Mouse (Mus musculus): ENCODE data around the gene Olfr1446. TPM values are rescaled to one million over a fixed set of nuclear protein-coding genes. Genes with fewer than 3 reads are reported as not detected.

Gene Olfr1446
- polyA plus RNA-seq (2015; fragmentation: Nextera tagmentation; extraction: Ambion mirVana): not detected in 2 replicates

GRCm38 (mm10) chr19:12893424-12893823 lies at the start of gene Olfr1446:
Gene Olfr1446, minus strand, starts transcription at chr19:12893524.

DNA sequence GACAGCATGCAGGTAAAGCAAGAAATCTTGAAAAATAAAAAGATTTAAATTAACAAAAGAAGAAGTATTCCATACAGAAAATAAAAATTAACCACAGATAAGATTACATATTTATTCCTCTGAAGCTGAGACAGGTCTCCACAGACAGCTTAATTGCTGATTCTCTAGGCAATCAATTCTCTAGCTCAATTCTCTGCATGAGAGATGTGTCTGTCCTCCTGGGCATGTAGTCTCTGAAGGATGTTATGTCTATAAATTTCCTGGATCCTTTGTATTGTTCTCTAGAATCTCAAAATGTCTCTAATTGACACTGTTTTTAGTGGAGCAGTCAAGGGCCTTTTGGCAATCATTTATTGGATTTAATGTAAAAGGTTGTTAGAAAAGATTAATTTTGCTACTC lies 37.2 kb upstream of the Olfr1446 start, which contains the start of gene Olfr1449:
TSS of gene Olfr1449 (plus strand) at position 301 of the 400 bp plus-strand sequence.

GRCm38 (mm10) chr19:12924319-12924718 lies 31.0 kb upstream of the Olfr1446 start, which contains the start of gene Olfr1448:
Gene Olfr1448, minus strand, starts transcription at chr19:12924419.

GRCm38 (mm10) chr19:12903643-12904042 lies 10.3 kb upstream of the Olfr1446 start, which contains the start of gene Olfr1447:
Gene Olfr1447, minus strand, starts transcription at chr19:12903743.

DNA sequence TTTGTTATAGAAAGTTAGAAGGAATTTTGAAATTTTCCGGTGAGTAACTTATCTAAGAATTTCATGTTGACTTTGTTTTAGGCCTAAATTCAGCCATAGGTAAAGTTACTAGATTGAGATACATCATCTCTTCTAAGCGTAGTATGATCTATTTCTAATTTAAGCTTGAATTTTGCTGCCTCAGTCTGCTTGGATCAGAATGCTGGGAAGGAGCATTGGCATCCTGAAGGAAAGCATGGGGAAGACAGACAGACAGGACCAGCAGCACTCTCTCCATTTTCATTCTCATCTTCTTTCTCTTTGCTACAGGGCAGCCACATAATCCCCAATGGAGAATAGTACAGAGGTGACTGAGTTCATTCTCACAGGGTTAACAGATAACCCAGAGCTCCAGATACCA lies 9.8 kb downstream of the Olfr1446 start, which contains the start of gene Olfr1445:
TSS of gene Olfr1445 (plus strand) at position 301 of the 400 bp plus-strand sequence.

DNA sequence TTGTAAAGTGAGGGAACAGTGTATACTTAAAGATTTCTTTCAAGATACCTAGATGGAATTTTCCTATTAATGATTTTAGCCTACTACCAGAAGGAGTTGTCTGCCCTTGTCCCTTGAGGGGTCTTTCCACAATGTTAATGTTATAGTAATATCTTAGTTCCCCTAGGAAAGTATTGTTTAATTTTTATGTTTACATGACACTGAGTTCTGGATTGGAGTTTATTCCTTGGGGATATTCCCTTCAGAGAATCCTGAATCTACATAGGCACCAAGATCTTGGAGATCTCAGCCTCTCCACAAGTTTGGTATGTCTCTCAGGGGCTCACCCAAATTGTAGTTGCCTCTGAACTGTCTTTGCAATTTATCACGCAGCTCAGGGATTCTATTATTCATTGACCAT lies 36.3 kb downstream of the Olfr1446 start, which contains the start of gene Olfr1444:
TSS of gene Olfr1444 (plus strand) at position 301 of the 400 bp plus-strand sequence.

GRCm38 (mm10) chr19:12846382-12846781 lies 46.9 kb downstream of the Olfr1446 start, which contains the start of gene Gm5244:
Gene Gm5244, plus strand, starts transcription at chr19:12846682.

Other genes starting within 250 kb of the Olfr1446 start
- gene Olfr1442, start 223.1 kb downstream of the Olfr1446 start, polyA plus RNA-seq (2015; fragmentation: Nextera tagmentation; extraction: Ambion mirVana): not detected in 2 replicates
- not detected in 2 replicates for gene Olfr1443, start 215.4 kb downstream of the Olfr1446 start, polyA plus RNA-seq (2015; fragmentation: Nextera tagmentation; extraction: Ambion mirVana)
- gene Keg1, start 197.7 kb downstream of the Olfr1446 start, polyA plus RNA-seq (2015; fragmentation: Nextera tagmentation; extraction: Ambion mirVana): not detected in 2 replicates
- 0.70 and 1.2 TPM in 2 replicates for gene Cntf, start 127.9 kb downstream of the Olfr1446 start, polyA plus RNA-seq (2015; fragmentation: Nextera tagmentation; extraction: Ambion mirVana)
- 8.7 and 10.9 TPM in 2 replicates for gene Zfp91, start 97.4 kb downstream of the Olfr1446 start, polyA plus RNA-seq (2015; fragmentation: Nextera tagmentation; extraction: Ambion mirVana)
- 1.9 and 4.2 TPM in 2 replicates for gene Lpxn, start 97.3 kb downstream of the Olfr1446 start, polyA plus RNA-seq (2015; fragmentation: Nextera tagmentation; extraction: Ambion mirVana)
- not detected in 2 replicates for gene Gm5244, start 46.8 kb downstream of the Olfr1446 start, polyA plus RNA-seq (2015; fragmentation: Nextera tagmentation; extraction: Ambion mirVana)
- gene Olfr1444, start 36.2 kb downstream of the Olfr1446 start, polyA plus RNA-seq (2015; fragmentation: Nextera tagmentation; extraction: Ambion mirVana): not detected in 2 replicates
- not detected in 2 replicates for gene Olfr1445, start 9.7 kb downstream of the Olfr1446 start, polyA plus RNA-seq (2015; fragmentation: Nextera tagmentation; extraction: Ambion mirVana)
- gene Olfr1447, start 10.2 kb upstream of the Olfr1446 start, polyA plus RNA-seq (2015; fragmentation: Nextera tagmentation; extraction: Ambion mirVana): not detected in 2 replicates
- gene Olfr1448, start 30.9 kb upstream of the Olfr1446 start, polyA plus RNA-seq (2015; fragmentation: Nextera tagmentation; extraction: Ambion mirVana): not detected in 2 replicates
- gene Olfr1449, start 37.3 kb upstream of the Olfr1446 start, polyA plus RNA-seq (2015; fragmentation: Nextera tagmentation; extraction: Ambion mirVana): not detected in 2 replicates
- not detected in 2 replicates for gene Olfr1450, start 56.7 kb upstream of the Olfr1446 start, polyA plus RNA-seq (2015; fragmentation: Nextera tagmentation; extraction: Ambion mirVana)
- gene Olfr1451, start 101.5 kb upstream of the Olfr1446 start, polyA plus RNA-seq (2015; fragmentation: Nextera tagmentation; extraction: Ambion mirVana): not detected in 2 replicates
- gene Olfr1453, start 134.8 kb upstream of the Olfr1446 start, polyA plus RNA-seq (2015; fragmentation: Nextera tagmentation; extraction: Ambion mirVana): not detected in 2 replicates
- not detected in 2 replicates for gene Olfr1454, start 167.1 kb upstream of the Olfr1446 start, polyA plus RNA-seq (2015; fragmentation: Nextera tagmentation; extraction: Ambion mirVana)
- gene Olfr1457, start 204.4 kb upstream of the Olfr1446 start, polyA plus RNA-seq (2015; fragmentation: Nextera tagmentation; extraction: Ambion mirVana): not detected in 2 replicates
- not detected in 2 replicates for gene Olfr1458, start 213.3 kb upstream of the Olfr1446 start, polyA plus RNA-seq (2015; fragmentation: Nextera tagmentation; extraction: Ambion mirVana)